Mouse (Mus musculus) G1E-ER4 (cell line): ENCODE measurements around the gene Dennd1c. TPM values are rescaled to one million over a fixed set of nuclear protein-coding genes. Genes with fewer than 3 reads are reported as not detected.

Experiments
- GATA1 ChIP-seq: IDR thresholded peaks from one replicate; pipeline ENCODE4 v1.8.0; 2012; ENCODE audit warnings: low read length, inconsistent platforms
- polyA plus RNA-seq: library from polyadenylated mRNA; stranded (reverse); fragments of >175 nt; gene quantifications from 2 replicates; pipeline ENCODE4 v1.2.3, GENCODE M21; 2012

Gene Dennd1c
- polyA plus RNA-seq, 1 experiment: 4.7 TPM

GRCm38 (mm10) chr17:57066908-57067307 is 11.4 kb downstream of the Dennd1c start:
- TF ChIP-seq GATA1: no peak

GRCm38 (mm10) chr17:57063031-57063430 is 15.3 kb downstream of the Dennd1c start:
- TF ChIP-seq GATA1: no peak

- no peak for TF ChIP-seq GATA1
Measured at GRCm38 (mm10) chr17:57062548-57062947, 15.8 kb downstream of the Dennd1c start.

GRCm38 (mm10) chr17:57062011-57062521 is 16.2 kb downstream of the Dennd1c start:
- TF ChIP-seq GATA1: no peak

- no peak for TF ChIP-seq GATA1
Measured at GRCm38 (mm10) chr17:57061069-57061468, 17.2 kb downstream of the Dennd1c start.

- peak; percentile 13 for TF ChIP-seq GATA1
Measured at GRCm38 (mm10) chr17:57060231-57060801, 18.0 kb downstream of the Dennd1c start.

- TF ChIP-seq GATA1: no peak
Measured at GRCm38 (mm10) chr17:57059486-57059977, 18.8 kb downstream of the Dennd1c start, which contains the start of gene Slc25a23. TSS of gene Slc25a23 (minus strand) at chr17:57059863.

- TF ChIP-seq GATA1: no peak
Measured at GRCm38 (mm10) chr17:57058891-57059485, 19.3 kb downstream of the Dennd1c start, which contains the start of gene Crb3. TSS of gene Crb3 (plus strand) at chr17:57059105.

- no peak for TF ChIP-seq GATA1
Measured at GRCm38 (mm10) chr17:57056246-57056645, 22.1 kb downstream of the Dennd1c start.

- no peak for TF ChIP-seq GATA1
Measured at GRCm38 (mm10) chr17:57048816-57049215, 29.5 kb downstream of the Dennd1c start.

- TF ChIP-seq GATA1: no peak
Measured at GRCm38 (mm10) chr17:57047406-57047805, 30.9 kb downstream of the Dennd1c start.

- no peak for TF ChIP-seq GATA1
Measured at GRCm38 (mm10) chr17:57041554-57041953, 36.8 kb downstream of the Dennd1c start, which contains the start of gene Slc25a41. TSS of gene Slc25a41 (minus strand) at chr17:57041654.

- TF ChIP-seq GATA1: no peak
Measured at GRCm38 (mm10) chr17:57038978-57039377, 39.3 kb downstream of the Dennd1c start.

GRCm38 (mm10) chr17:57032854-57033253 is 45.5 kb downstream of the Dennd1c start:
- TF ChIP-seq GATA1: no peak

GRCm38 (mm10) chr17:57031661-57032420 is 46.5 kb downstream of the Dennd1c start:
- TF ChIP-seq GATA1: no peak
